Mouse (Mus musculus): ENCODE measurements at regions not wholly inside any gene's neighbourhood (a gene's known extent, or its start where the extent isn't known, plus 50 kb on each side); places are given as distances from the start of the nearest gene placed in this dataset.

DNA sequence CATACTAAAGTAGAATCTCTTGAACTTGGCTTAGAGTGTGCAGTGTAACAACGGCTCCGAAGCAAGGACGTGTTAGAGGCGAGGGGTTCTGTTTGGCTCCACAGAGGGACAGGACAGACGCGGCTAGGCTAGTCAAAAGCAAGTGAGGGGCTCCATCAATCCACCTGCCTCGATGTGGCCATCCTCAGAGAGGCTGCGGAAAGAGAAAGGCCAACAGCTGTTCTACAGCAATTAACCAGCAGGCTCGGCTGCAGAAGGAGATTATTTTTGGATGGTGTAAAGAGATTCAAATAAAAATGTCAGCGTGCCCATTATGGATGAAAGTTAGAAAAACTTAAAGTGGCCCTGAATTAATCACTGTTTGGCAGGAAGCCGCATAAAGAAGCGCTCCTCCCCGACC is 221.0 kb upstream of the Irx5 start:
- DNase-seq (ENCODE audit: low read depth, low spot score): no peak
- 28% methylated on average over 13 of the region's 13 CpGs for WGBS

DNA sequence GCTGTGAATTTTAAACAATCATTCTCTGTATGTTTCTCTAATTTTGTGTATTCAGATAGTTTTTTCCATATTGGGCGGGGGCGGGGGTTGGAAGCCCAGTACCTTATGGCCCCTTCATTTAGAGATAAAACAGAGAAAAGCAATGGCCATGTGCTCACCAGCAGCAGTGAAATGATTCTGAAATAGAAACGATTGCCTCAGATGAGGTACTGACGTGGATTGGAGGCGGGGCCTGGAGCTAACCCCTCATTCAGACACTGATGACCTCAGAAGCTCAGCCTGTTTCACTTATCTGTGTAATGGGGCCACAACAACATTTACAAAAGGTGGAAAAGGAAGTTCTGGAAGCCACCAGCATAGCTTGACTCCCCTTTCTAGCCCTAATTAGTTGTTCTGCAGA is 223.0 kb upstream of the Irx5 start:
- 38% methylated on average over 5 of the region's 5 CpGs for WGBS
- no peak for DNase-seq (ENCODE audit: low read depth, low spot score)

GRCm38 (mm10) chr8:92133484-92134406 is 223.7 kb upstream of the Irx5 start:
- 45% methylated on average over 24 of the region's 24 CpGs for WGBS

DNA sequence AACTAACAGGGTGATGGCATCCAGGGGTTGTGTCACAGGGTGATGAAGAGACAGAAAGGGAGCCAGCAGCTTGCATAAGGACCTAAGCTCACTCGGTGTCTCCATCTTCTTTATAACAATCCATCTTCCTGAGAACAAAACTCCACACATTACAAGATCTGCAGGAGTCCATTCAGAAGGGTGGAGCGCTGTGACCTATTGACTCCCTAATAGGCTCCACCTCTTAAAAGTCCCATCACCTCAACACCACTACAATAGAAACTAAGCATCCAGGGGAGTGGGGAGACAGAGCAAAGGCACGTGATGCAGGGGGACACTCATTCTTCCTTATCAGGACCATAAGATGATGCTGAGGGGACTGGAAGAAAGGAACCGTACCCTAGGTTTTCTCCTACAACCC is 224.5 kb upstream of the Irx5 start:
- 67% methylated on average over 4 of the region's 4 CpGs for WGBS

More at GRCm38 (mm10) chr8:92133484-92134406, 223.7 kb upstream of the Irx5 start:
- DNase-seq (ENCODE audit: low read depth, low spot score): no peak

DNA sequence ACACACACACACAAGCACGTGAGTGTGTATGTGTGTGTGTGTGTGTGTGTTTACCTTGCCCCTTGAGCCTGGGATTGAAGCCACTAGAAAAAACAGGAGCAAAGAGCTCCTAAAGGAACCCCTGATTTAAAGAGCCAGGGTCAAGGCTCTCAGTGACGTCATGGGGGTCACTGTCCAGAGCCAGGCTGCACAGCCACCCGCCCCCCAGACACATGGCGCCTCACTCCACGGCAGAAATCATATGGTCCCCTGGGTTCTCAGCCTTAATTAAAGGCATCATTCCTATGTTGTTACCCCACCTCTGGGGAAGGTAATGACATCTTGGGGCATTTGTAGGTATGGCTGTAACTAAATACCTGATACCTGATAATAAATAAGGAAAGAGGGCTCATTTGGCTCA is 224.9 kb upstream of the Irx5 start:
- 85% methylated on average over 5 of the region's 5 CpGs for WGBS
- DNase-seq (ENCODE audit: low read depth, low spot score): no peak

More for the DNA sequence above, 224.5 kb upstream of the Irx5 start:
- no peak for DNase-seq (ENCODE audit: low read depth, low spot score)

DNA sequence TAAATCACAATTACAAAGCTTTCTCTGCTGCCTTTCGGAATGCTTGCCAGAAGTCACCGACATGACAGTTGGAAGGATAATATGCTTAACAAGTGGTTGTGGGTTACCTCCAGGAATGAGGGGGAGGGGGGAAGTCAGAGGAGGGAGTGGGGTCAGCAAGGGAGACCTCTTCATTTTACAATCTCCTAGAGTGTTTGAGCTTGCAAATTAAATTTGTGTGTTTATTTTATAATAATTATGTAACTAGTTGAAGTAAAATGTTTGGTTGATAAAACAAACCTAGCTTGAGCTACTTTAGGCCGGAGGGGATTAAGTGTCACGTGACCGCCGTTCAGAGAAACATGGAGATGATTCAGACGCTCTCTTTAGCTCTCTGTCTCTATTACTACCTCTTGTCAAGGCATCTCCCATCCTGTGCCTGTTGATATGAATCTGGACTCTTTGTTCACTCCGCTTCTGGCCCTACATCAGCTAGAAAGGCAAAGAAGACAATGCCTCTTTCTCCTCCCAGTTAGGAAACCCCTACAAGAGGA is 227.3 kb upstream of the Irx5 start:
- DNase-seq (ENCODE audit: low read depth, low spot score): no peak
- 48% methylated on average over 8 of the region's 8 CpGs for WGBS

DNA sequence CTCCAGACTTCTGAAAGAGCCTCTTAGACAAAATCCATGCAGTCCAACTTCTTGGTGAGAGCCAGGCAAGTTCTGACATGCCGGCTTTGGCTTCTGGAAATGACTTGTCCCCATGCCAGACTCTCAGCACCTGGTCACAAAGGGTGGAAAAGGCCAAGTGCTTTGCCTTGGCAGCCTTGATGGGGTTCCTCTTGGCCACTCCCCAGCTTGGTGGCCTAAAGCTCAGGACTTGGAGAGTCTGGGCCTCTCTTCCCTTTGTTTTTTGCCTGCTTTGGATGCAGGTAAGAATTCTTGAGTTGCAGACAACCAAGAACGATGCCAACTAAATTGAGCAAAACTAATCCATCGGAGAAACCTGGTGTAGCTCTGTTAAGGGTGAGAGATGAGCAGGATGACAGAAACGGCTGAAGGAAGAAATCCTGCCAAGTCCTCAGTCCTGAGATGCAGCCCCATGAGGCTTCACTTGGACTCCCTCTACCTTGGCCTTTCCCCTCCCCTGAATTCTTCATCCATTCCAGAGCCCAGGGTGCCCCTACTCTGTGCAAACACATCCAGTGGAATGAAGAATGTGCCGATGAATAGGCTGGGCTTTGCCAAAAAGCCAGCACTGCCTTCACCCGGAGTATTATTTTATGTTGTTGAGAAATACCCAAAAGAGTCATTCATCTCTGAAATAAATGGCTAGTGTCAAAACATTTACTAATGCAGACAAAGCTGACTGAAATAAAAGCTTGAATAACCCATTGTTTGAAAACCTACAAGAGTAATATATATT is 228.0 kb upstream of the Irx5 start:
- 42% methylated on average over 6 of the region's 6 CpGs for WGBS
- DNase-seq (ENCODE audit: low read depth, low spot score): no peak

DNA sequence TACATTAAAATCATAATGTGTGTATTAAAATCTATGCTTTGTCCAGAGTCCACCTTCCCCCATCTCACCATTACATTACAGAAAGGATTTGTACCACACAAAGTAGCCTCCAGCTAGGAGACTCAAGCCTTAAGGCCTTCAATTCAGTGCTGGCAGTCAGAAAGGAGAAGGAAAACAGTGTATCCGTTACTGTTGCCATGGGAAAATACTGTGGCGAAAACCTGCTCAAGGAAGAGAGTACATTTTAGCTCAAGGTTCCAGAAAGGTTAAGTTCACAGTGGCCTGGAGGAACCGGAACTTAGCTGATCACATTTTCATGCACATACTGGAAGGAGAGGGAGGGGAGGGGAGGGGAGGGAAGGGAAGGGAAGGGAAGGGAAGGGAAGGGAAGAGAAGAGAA is 231.8 kb upstream of the Irx5 start:
- DNase-seq (ENCODE audit: low read depth, low spot score): no peak
- 51% methylated on average over 3 of the region's 3 CpGs for WGBS

DNA sequence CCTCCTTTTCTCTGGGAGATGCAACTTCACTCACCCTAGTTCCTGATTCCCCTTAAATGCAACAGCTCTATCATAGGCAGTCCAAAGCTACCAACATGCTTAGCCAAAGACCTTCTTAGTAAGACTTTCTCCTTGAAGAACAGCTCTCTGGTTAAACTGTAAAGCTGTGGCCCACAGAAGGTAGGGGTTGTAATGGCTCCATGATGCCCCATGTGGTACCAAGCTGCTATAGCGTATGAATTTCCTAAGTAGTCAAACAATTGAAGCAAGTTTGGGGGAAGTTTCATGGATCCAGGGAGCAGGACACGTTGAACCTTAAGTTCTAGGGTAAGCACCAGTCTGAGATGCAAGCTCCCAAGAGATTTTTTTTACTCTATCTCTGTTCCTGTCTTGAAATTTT is 236.1 kb upstream of the Irx5 start:
- DNase-seq (ENCODE audit: low read depth, low spot score): no peak
- 52% methylated on average over 2 of the region's 2 CpGs for WGBS

- no peak for DNase-seq (ENCODE audit: low read depth, low spot score)
- 93% methylated on average over 15 of the region's 15 CpGs for WGBS
Observed at GRCm38 (mm10) chr8:92115479-92116267, 241.8 kb upstream of the Irx5 start.

DNA sequence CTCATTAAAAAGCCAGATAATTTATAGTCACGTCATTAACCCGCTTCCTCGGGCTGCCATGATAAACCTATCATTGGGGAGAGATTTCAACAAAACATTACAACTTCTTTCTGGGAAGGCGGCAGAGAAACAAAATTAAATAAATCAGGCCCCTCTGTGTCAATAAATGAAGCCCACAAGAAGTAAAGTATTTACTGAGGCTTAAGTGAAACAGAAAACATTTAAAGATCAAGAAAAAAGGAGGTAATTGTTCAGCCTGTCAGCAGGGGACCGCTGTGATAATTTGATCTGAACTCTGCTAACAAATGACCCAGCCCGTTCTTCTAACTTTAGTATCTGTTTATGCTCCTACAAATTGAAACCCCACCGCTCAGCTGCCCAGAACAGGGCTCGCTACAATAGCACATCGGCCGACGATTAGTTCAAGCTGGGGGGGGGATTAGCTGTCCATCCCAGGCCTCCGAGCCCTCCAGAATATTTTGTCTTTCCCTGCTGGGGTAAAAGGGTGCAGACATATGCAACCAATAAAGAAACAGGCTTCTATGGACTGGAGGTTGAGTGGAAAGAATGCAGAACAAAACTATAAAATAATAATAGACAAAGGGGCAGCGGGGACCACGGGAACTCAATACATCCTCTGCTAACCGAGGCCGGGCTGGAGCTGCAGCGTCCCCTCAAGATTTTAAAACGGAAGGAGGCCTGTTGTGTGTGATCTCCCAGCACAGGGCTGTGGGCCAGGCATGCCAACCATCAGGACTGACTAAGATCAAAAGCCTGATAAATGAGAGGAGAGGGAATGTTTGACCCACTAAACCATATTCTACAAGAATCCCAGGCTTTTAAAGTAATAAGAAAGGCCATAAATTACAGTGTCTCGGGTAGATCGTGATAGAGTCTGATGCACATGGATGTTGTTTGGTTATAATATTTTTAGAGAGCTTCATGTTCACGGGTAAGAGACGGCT is 242.8 kb upstream of the Irx5 start:
- DNase-seq (ENCODE audit: low read depth, low spot score): no peak
- WGBS: 29% methylated on average over 22 of the region's 22 CpGs

GRCm38 (mm10) chr8:92113901-92114300 is 243.5 kb upstream of the Irx5 start:
- DNase-seq (ENCODE audit: low read depth, low spot score): no peak
- 22% methylated on average over 9 of the region's 9 CpGs for WGBS

DNA sequence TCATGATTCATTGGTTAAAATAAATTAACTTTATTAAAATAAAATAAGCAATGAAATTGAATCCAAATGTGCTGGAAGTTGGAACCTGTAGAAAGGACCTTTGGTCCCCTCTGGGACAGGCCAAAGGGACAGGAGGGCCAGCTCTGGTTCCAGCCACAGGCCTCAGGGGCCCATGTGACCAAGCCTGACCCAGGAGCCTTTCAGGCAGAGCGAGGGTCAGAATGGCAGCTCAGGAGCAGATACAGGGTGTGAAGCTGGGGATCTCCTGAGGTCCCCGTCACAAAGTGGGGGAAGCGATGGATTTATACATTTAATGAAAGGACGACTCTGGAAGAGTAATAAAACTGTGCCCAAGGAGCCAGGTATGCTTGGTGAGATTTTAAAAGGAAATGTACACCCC is 244.0 kb upstream of the Irx5 start:
- no peak for DNase-seq (ENCODE audit: low read depth, low spot score)
- WGBS: 70% methylated on average over 4 of the region's 4 CpGs

GRCm38 (mm10) chr8:92104561-92104960 is 252.9 kb upstream of the Irx5 start:
- DNase-seq (ENCODE audit: low read depth, low spot score): no peak

DNA sequence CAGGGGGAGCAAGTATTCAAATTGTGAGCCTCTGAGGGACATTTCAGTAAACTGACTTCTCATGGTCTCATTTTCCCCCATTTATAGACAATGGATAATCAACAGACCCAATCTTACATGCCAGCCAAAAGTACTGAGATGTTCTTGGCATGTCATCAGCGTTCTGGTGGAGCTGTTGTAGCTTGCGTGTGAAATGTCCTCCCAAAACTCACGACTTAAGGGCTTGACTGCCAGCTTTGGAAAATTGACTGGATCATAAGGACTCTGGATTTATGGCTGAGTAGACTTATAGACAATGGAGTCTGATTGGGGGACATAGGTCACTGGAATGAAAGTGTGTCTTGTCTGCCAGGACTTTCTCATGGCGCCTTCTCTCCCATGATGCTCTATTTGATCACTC is 254.9 kb upstream of the Irx5 start:
- DNase-seq (ENCODE audit: low read depth, low spot score): no peak

More at GRCm38 (mm10) chr8:92104561-92104960, 252.9 kb upstream of the Irx5 start:
- WGBS: 30% methylated on average over 6 of the region's 6 CpGs

GRCm38 (mm10) chr8:92095276-92095675 is 262.1 kb upstream of the Irx5 start:
- 89% methylated on average over 12 of the region's 12 CpGs for WGBS
- DNase-seq (ENCODE audit: low read depth, low spot score): no peak

More for the DNA sequence above, 254.9 kb upstream of the Irx5 start:
- 82% methylated on average over 4 of the region's 4 CpGs for WGBS

DNA sequence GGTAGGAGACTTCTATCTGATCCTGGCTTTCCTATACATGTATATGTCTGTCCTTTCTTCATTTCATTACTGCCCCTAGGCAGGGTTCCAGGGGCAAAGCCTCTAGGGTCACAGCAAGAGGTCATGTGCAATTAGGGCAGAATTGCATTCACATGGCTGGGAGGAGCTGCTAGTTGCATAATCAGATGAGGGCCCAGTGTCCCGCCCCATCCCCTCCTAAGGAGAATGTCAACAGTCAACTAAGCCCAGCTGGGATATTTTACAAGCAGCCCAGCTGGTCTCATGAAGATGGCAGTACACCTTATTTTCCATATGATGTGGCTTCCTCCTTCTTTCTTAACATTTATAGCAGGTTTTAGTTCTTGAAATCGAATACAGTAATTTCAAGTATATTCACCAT is 273.3 kb upstream of the Irx5 start:
- WGBS: 49% methylated on average over 2 of the region's 2 CpGs
- DNase-seq (ENCODE audit: low read depth, low spot score): no peak

GRCm38 (mm10) chr8:92081900-92082299 is 275.5 kb upstream of the Irx5 start:
- WGBS: 76% methylated on average over 6 of the region's 6 CpGs
- DNase-seq (ENCODE audit: low read depth, low spot score): no peak

- DNase-seq (ENCODE audit: low read depth, low spot score): no peak
- 82% methylated on average over 8 of the region's 8 CpGs for WGBS
Observed at GRCm38 (mm10) chr8:92080852-92081251, 276.6 kb upstream of the Irx5 start.
